Mouse (Mus musculus): ENCODE data around the gene Cwf19l1. TPM values are rescaled to one million over a fixed set of nuclear protein-coding genes. Genes with fewer than 3 reads are reported as not detected.

Cwf19l1 gene
- polyA plus RNA-seq, 1 experiment, result 11.8 TPM

- Histone ChIP-seq H3K36me3 (ENCODE audit: control insufficient read depth, insufficient read depth, low read length) (no peaks in the 10 kb centered on the region), H3K27ac (ENCODE audit: control insufficient read depth, insufficient read depth, low read length) (no peak overlapping the region), H3K4me1 (replicated peaks; ENCODE audit: control insufficient read depth, insufficient read depth, low read length) (no peaks in the 10 kb centered on the region), H3K4me3 (ENCODE audit: control insufficient read depth, insufficient read depth, low read length) (no peak overlapping the region), H3K27me3 (ENCODE audit: control insufficient read depth, insufficient read depth, low read length) (no peaks in the 10 kb centered on the region)
- no peak for DNase-seq
- TF ChIP-seq CTCF (IDR thresholded peaks at IDR 0.05; ENCODE audit: borderline replicate concordance, control insufficient read depth, extremely low read depth, insufficient read depth, low read length, poor library complexity) (no peak), POLR2A (IDR thresholded peaks at IDR 0.05; ENCODE audit: control insufficient read depth, extremely low read depth, insufficient read depth, low read length, poor library complexity) (no peak)
- WGBS, result 89% methylated on average over 3 of the region's 3 CpGs
These were observed 23.7 kb upstream of the Cwf19l1 start for GRCm38 (mm10) chr19:44159386-44159785.

GRCm38 (mm10) chr19:44157005-44157404, 21.3 kb upstream of the Cwf19l1 start:
- Histone ChIP-seq H3K27ac (ENCODE audit: control insufficient read depth, insufficient read depth, low read length) (no peak overlapping the region), H3K27me3 (ENCODE audit: control insufficient read depth, insufficient read depth, low read length) (no peaks in the 10 kb centered on the region), H3K36me3 (ENCODE audit: control insufficient read depth, insufficient read depth, low read length) (no peaks in the 10 kb centered on the region), H3K4me1 (replicated peaks; ENCODE audit: control insufficient read depth, insufficient read depth, low read length) (no peaks in the 10 kb centered on the region), H3K4me3 (ENCODE audit: control insufficient read depth, insufficient read depth, low read length) (no peak overlapping the region)
- TF ChIP-seq POLR2A (IDR thresholded peaks at IDR 0.05; ENCODE audit: control insufficient read depth, extremely low read depth, insufficient read depth, low read length, poor library complexity), result no peak
- no peak for TF ChIP-seq CTCF (IDR thresholded peaks at IDR 0.05; ENCODE audit: borderline replicate concordance, control insufficient read depth, extremely low read depth, insufficient read depth, low read length, poor library complexity)
- DNase-seq, result no peak
- 94% methylated on average over 10 of the region's 10 CpGs for WGBS

GRCm38 (mm10) chr19:44153781-44154180, 18.1 kb upstream of the Cwf19l1 start:
- TF ChIP-seq CTCF (IDR thresholded peaks at IDR 0.05; ENCODE audit: borderline replicate concordance, control insufficient read depth, extremely low read depth, insufficient read depth, low read length, poor library complexity) (no peak), POLR2A (IDR thresholded peaks at IDR 0.05; ENCODE audit: control insufficient read depth, extremely low read depth, insufficient read depth, low read length, poor library complexity) (no peak)
- DNase-seq, result no peak
- H3K4me1 ChIP-seq (replicated peaks; ENCODE audit: control insufficient read depth, insufficient read depth, low read length), result no peaks in the 10 kb centered on the region
- no peak overlapping the region for H3K4me3 ChIP-seq (ENCODE audit: control insufficient read depth, insufficient read depth, low read length)
- H3K36me3 ChIP-seq (ENCODE audit: control insufficient read depth, insufficient read depth, low read length), result no peaks in the 10 kb centered on the region
- H3K27ac ChIP-seq (ENCODE audit: control insufficient read depth, insufficient read depth, low read length), result no peak overlapping the region
- no peaks in the 10 kb centered on the region for H3K27me3 ChIP-seq (ENCODE audit: control insufficient read depth, insufficient read depth, low read length)
- 93% methylated on average over 5 of the region's 5 CpGs for WGBS

DNA sequence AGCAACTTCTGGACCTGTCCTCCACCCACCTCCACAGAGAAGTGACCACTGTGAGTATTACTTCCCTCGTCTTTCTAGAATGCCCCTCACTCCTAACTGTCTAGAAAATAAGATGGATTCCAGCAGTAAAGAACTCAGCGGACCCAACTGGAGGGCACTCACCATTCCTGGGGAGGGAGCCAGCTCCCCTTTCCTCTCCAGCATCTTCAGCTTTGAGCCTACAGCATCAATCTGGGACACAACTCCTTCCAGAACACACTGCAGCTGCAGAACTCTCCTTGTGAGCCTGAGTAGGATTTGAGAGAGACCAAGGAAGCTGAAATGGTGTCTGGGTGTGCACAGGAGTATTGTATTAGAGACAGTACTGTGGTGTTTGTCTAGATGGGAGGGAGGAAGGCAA, 13.3 kb upstream of the Cwf19l1 start:
- 89% methylated on average over 2 of the region's 2 CpGs for WGBS
- peaks cover 9% of the 10 kb centered on the region for H3K4me1 ChIP-seq (replicated peaks; ENCODE audit: control insufficient read depth, insufficient read depth, low read length)
- no peak overlapping the region for H3K27ac ChIP-seq (ENCODE audit: control insufficient read depth, insufficient read depth, low read length)
- no peaks in the 10 kb centered on the region for H3K27me3 ChIP-seq (ENCODE audit: control insufficient read depth, insufficient read depth, low read length)
- no peak overlapping the region for H3K4me3 ChIP-seq (ENCODE audit: control insufficient read depth, insufficient read depth, low read length)
- TF ChIP-seq CTCF (IDR thresholded peaks at IDR 0.05; ENCODE audit: borderline replicate concordance, control insufficient read depth, extremely low read depth, insufficient read depth, low read length, poor library complexity) (no peak), POLR2A (IDR thresholded peaks at IDR 0.05; ENCODE audit: control insufficient read depth, extremely low read depth, insufficient read depth, low read length, poor library complexity) (no peak)
- no peaks in the 10 kb centered on the region for H3K36me3 ChIP-seq (ENCODE audit: control insufficient read depth, insufficient read depth, low read length)
- no peak for DNase-seq

- Histone ChIP-seq H3K4me3 (ENCODE audit: control insufficient read depth, insufficient read depth, low read length) (no peak overlapping the region), H3K4me1 (replicated peaks; ENCODE audit: control insufficient read depth, insufficient read depth, low read length) (peaks cover 9% of the 10 kb centered on the region), H3K36me3 (ENCODE audit: control insufficient read depth, insufficient read depth, low read length) (no peaks in the 10 kb centered on the region), H3K27ac (ENCODE audit: control insufficient read depth, insufficient read depth, low read length) (no peak overlapping the region), H3K27me3 (ENCODE audit: control insufficient read depth, insufficient read depth, low read length) (no peaks in the 10 kb centered on the region)
- no peak for DNase-seq
- 57% methylated on average over 2 of the region's 2 CpGs for WGBS
- TF ChIP-seq POLR2A (IDR thresholded peaks at IDR 0.05; ENCODE audit: control insufficient read depth, extremely low read depth, insufficient read depth, low read length, poor library complexity) (no peak), CTCF (IDR thresholded peaks at IDR 0.05; ENCODE audit: borderline replicate concordance, control insufficient read depth, extremely low read depth, insufficient read depth, low read length, poor library complexity) (no peak)
These were observed 12.7 kb upstream of the Cwf19l1 start for GRCm38 (mm10) chr19:44148345-44148744.

- peaks cover 9% of the 10 kb centered on the region for H3K4me1 ChIP-seq (replicated peaks; ENCODE audit: control insufficient read depth, insufficient read depth, low read length)
- peaks cover 12% of the 10 kb centered on the region for H3K36me3 ChIP-seq (ENCODE audit: control insufficient read depth, insufficient read depth, low read length)
- 98% methylated on average over 8 of the region's 8 CpGs for WGBS
- H3K4me3 ChIP-seq (ENCODE audit: control insufficient read depth, insufficient read depth, low read length), result no peak overlapping the region
- no peak for TF ChIP-seq POLR2A (IDR thresholded peaks at IDR 0.05; ENCODE audit: control insufficient read depth, extremely low read depth, insufficient read depth, low read length, poor library complexity)
- no peak for TF ChIP-seq CTCF (IDR thresholded peaks at IDR 0.05; ENCODE audit: borderline replicate concordance, control insufficient read depth, extremely low read depth, insufficient read depth, low read length, poor library complexity)
- no peaks in the 10 kb centered on the region for H3K27me3 ChIP-seq (ENCODE audit: control insufficient read depth, insufficient read depth, low read length)
- no peak for DNase-seq
- no peak overlapping the region for H3K27ac ChIP-seq (ENCODE audit: control insufficient read depth, insufficient read depth, low read length)
These were observed 11.3 kb upstream of the Cwf19l1 start for GRCm38 (mm10) chr19:44146951-44147350.

- TF ChIP-seq CTCF (IDR thresholded peaks at IDR 0.05; ENCODE audit: borderline replicate concordance, control insufficient read depth, extremely low read depth, insufficient read depth, low read length, poor library complexity), result no peak
- no peak for TF ChIP-seq POLR2A (IDR thresholded peaks at IDR 0.05; ENCODE audit: control insufficient read depth, extremely low read depth, insufficient read depth, low read length, poor library complexity)
- H3K4me3 ChIP-seq (ENCODE audit: control insufficient read depth, insufficient read depth, low read length), result peak overlapping the region; percentile 72
- no peak for DNase-seq
- no peak overlapping the region for H3K27ac ChIP-seq (ENCODE audit: control insufficient read depth, insufficient read depth, low read length)
- 62% methylated on average over 9 of the region's 9 CpGs for WGBS
- H3K27me3 ChIP-seq (ENCODE audit: control insufficient read depth, insufficient read depth, low read length), result no peaks in the 10 kb centered on the region
- peaks cover 9% of the 10 kb centered on the region for H3K4me1 ChIP-seq (replicated peaks; ENCODE audit: control insufficient read depth, insufficient read depth, low read length)
- H3K36me3 ChIP-seq (ENCODE audit: control insufficient read depth, insufficient read depth, low read length), result peaks cover 15% of the 10 kb centered on the region
These were observed 10.8 kb upstream of the Cwf19l1 start for GRCm38 (mm10) chr19:44146568-44146879.
